Mouse (Mus musculus) lung, embryonic 15.5 days (tissue): ENCODE measurements around the gene Ptbp2. TPM values are rescaled to one million over a fixed set of nuclear protein-coding genes. Genes with fewer than 3 reads are reported as not detected.

Experiments
- microRNA-seq: library from miRNA; unstranded; fragments of <30 nt; microRNA quantifications from one replicate; pipeline ENCODE4, GENCODE M21; 2016
- polyA plus RNA-seq: library from polyadenylated mRNA; unstranded; fragments of >200 nt; fragmentation: Nextera tagmentation; extraction: Ambion mirVana; gene quantifications from 2 replicates; pipeline ENCODE4 v1.2.1, GENCODE M21; 2015

Gene Ptbp2
- polyA plus RNA-seq, 1 experiment from 2014 or later = 58.1 TPM

Small RNA genes within 50 kb of the gene (microRNA-seq; reads per million reads assigned to microRNA genes)
- not detected for gene Gm24744
